Mouse (Mus musculus) lung, adult 2 months (tissue): ENCODE data around the gene Reps2.

ENCODE experiments used
- CTCF ChIP-seq: fragments of 200-500 bp; IDR thresholded peaks from 2 replicates; pipeline ENCODE4 v1.5.1; 2011; ENCODE audit warnings: mild to moderate bottlenecking, low read length, control low read depth; ENCODE audit not compliant: insufficient read depth
- POLR2A ChIP-seq: fragments of 200-500 bp; IDR thresholded peaks from 2 replicates; pipeline ENCODE4 v1.6.1; 2011; ENCODE audit warnings: low read depth, mild to moderate bottlenecking, control low read depth, low read length, borderline replicate concordance; ENCODE audit errors: extremely low read depth

DNA sequence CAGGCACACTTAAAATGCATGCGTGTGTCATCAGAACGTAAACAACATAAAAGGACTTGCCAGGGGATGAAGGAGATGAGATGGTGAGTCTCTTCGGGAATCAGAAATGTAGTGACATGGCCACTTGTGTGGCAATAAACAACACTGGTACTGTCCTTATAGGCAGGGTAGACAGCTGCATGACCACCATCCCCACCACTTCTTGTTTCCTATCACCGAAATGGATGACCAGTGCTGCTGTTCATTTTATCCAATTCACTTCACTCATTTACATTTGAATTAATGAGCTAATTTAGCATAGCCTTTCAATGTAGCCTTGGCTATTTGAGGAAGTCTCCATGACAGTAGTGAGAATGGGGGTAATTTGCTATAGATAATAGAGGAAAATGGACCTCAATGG, 236.2 kb downstream of the Reps2 start:
- TF ChIP-seq POLR2A (no peak), CTCF (no peak)
